Mouse (Mus musculus): ENCODE results near the gene Mrps18b.

- no peak for TF ChIP-seq EP300 (IDR thresholded peaks at IDR 0.05; ENCODE audit: low read depth)
- no peak for TF ChIP-seq CTCF (IDR thresholded peaks at IDR 0.05; ENCODE audit: low read depth)
These were observed 47.1 kb upstream of the Mrps18b start for GRCm38 (mm10) chr17:35963279-35963678.
